Mouse (Mus musculus): ENCODE measurements around the gene Zfp568. TPM values are rescaled to one million over a fixed set of nuclear protein-coding genes. Genes with fewer than 3 reads are reported as not detected.

The Zfp568 gene
- polyA plus RNA-seq, 1 experiment from 2014 or later, result 14.0 TPM

GRCm38 (mm10) chr7:30025358-30025757 lies 41.6 kb downstream of the Zfp568 start:
- no peaks in the 10 kb centered on the region for H3K4me1 ChIP-seq
- no peaks in the 10 kb centered on the region for H3K9me3 ChIP-seq
- no peak overlapping the region for H3K27ac ChIP-seq (replicated peaks)
- H3K9ac ChIP-seq (replicated peaks), result no peak overlapping the region
- no peak for ATAC-seq (ENCODE audit: low FRiP score, low read depth)
- H3K36me3 ChIP-seq, result peaks cover 60% of the 10 kb centered on the region
- no peaks in the 10 kb centered on the region for H3K27me3 ChIP-seq
- WGBS, result 88% methylated on average over 5 of the region's 5 CpGs
- no peak overlapping the region for H3K4me2 ChIP-seq (replicated peaks)
- no peak overlapping the region for H3K4me3 ChIP-seq

GRCm38 (mm10) chr7:30027331-30027730 lies 43.6 kb downstream of the Zfp568 start:
- ATAC-seq (ENCODE audit: low FRiP score, low read depth), result no peak
- 67% methylated on average over 4 of the region's 4 CpGs for WGBS
- H3K27me3 ChIP-seq, result no peaks in the 10 kb centered on the region
- H3K4me1 ChIP-seq, result no peaks in the 10 kb centered on the region
- no peak overlapping the region for H3K4me2 ChIP-seq (replicated peaks)
- no peak overlapping the region for H3K9ac ChIP-seq (replicated peaks)
- no peak overlapping the region for H3K4me3 ChIP-seq
- peaks cover 51% of the 10 kb centered on the region for H3K36me3 ChIP-seq
- H3K9me3 ChIP-seq, result no peaks in the 10 kb centered on the region
- no peak overlapping the region for H3K27ac ChIP-seq (replicated peaks)

DNA sequence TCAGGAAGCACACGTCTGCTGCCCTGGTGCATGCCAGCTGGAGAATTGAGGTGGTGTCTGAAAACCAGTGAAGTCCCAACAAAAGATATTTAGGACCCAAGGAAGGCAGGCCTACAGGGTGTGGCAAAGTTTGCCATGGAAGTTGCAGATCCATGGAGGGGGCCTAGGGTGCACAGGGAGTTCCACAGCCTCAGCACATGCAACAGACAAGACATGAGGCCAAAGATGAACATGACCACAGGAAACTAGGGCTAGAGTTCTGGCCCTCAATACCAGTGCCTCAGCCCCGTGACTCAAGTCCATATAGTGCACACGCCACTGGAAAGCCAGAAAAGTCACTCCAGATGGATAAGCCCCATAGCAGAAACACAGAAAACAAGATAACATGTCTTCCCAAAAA lies 44.8 kb downstream of the Zfp568 start:
- H3K36me3 ChIP-seq, result peaks cover 39% of the 10 kb centered on the region
- H3K27me3 ChIP-seq, result no peaks in the 10 kb centered on the region
- H3K27ac ChIP-seq (replicated peaks), result no peak overlapping the region
- no peaks in the 10 kb centered on the region for H3K9me3 ChIP-seq
- 92% methylated on average over 3 of the region's 3 CpGs for WGBS
- H3K4me3 ChIP-seq, result no peak overlapping the region
- ATAC-seq (ENCODE audit: low FRiP score, low read depth), result no peak
- H3K4me1 ChIP-seq, result no peaks in the 10 kb centered on the region
- no peak overlapping the region for H3K4me2 ChIP-seq (replicated peaks)
- no peak overlapping the region for H3K9ac ChIP-seq (replicated peaks)

DNA sequence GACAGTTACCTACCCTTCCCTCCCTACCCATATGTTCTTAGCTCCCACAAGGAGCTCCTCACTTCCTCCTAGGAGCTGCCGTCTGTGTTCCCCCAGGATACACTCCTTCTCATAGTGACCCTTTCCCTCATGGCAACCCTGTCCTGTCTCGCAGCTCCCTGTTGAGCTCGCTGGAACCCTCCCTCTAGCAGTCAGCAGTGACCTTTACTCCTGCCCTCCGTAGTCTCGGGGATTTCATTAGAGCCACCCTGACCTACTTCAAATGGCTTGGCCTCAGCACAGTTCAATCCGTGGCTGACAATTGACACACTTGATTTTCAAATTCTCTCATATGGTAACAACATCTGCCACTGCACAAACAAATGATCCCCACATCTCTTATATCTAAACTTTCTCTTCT lies 46.9 kb downstream of the Zfp568 start:
- H3K4me2 ChIP-seq (replicated peaks), result no peak overlapping the region
- no peak overlapping the region for H3K4me3 ChIP-seq
- no peak for ATAC-seq (ENCODE audit: low FRiP score, low read depth)
- WGBS, result 30% methylated on average over 6 of the region's 6 CpGs
- H3K4me1 ChIP-seq, result no peaks in the 10 kb centered on the region
- H3K27me3 ChIP-seq, result no peaks in the 10 kb centered on the region
- H3K9ac ChIP-seq (replicated peaks), result no peak overlapping the region
- H3K36me3 ChIP-seq, result peaks cover 19% of the 10 kb centered on the region
- no peak overlapping the region for H3K27ac ChIP-seq (replicated peaks)
- H3K9me3 ChIP-seq, result no peaks in the 10 kb centered on the region

GRCm38 (mm10) chr7:30031379-30031778 lies 47.6 kb downstream of the Zfp568 start:
- no peak overlapping the region for H3K4me2 ChIP-seq (replicated peaks)
- no peaks in the 10 kb centered on the region for H3K9me3 ChIP-seq
- H3K27me3 ChIP-seq, result no peaks in the 10 kb centered on the region
- H3K27ac ChIP-seq (replicated peaks), result no peak overlapping the region
- WGBS, result 76% methylated on average over 3 of the region's 3 CpGs
- H3K9ac ChIP-seq (replicated peaks), result no peak overlapping the region
- no peaks in the 10 kb centered on the region for H3K4me1 ChIP-seq
- ATAC-seq (ENCODE audit: low FRiP score, low read depth), result no peak
- H3K4me3 ChIP-seq, result no peak overlapping the region
- peaks cover 17% of the 10 kb centered on the region for H3K36me3 ChIP-seq

- H3K9ac ChIP-seq (replicated peaks), result no peak overlapping the region
- 91% methylated on average over 12 of the region's 12 CpGs for WGBS
Observed at GRCm38 (mm10) chr7:30034331-30034730, 50.6 kb downstream of the Zfp568 start.

GRCm38 (mm10) chr7:30044354-30044753 lies 60.6 kb downstream of the Zfp568 start:
- Histone ChIP-seq H3K4me2 (replicated peaks) (no peak overlapping the region), H3K9ac (replicated peaks) (no peak overlapping the region), H3K27ac (replicated peaks) (no peak overlapping the region), H3K4me3 (no peak overlapping the region), H3K4me1 (no peaks in the 10 kb centered on the region), H3K36me3 (peaks cover 5% of the 10 kb centered on the region; the same call in 1 of the 2 replicates), H3K9me3 (no peaks in the 10 kb centered on the region), H3K27me3 (no peaks in the 10 kb centered on the region)
- ATAC-seq (ENCODE audit: low FRiP score, low read depth), result no peak
- WGBS, result 64% methylated on average over 9 of the region's 9 CpGs

More at GRCm38 (mm10) chr7:30034331-30034730, 50.6 kb downstream of the Zfp568 start:
- H3K27ac ChIP-seq (replicated peaks), result no peak overlapping the region
- H3K36me3 ChIP-seq, result peaks cover 26% of the 10 kb centered on the region
- no peak overlapping the region for H3K4me3 ChIP-seq
- H3K4me1 ChIP-seq, result no peaks in the 10 kb centered on the region
- no peaks in the 10 kb centered on the region for H3K9me3 ChIP-seq
- no peak overlapping the region for H3K4me2 ChIP-seq (replicated peaks)
- no peaks in the 10 kb centered on the region for H3K27me3 ChIP-seq
- ATAC-seq (ENCODE audit: low FRiP score, low read depth), result no peak

DNA sequence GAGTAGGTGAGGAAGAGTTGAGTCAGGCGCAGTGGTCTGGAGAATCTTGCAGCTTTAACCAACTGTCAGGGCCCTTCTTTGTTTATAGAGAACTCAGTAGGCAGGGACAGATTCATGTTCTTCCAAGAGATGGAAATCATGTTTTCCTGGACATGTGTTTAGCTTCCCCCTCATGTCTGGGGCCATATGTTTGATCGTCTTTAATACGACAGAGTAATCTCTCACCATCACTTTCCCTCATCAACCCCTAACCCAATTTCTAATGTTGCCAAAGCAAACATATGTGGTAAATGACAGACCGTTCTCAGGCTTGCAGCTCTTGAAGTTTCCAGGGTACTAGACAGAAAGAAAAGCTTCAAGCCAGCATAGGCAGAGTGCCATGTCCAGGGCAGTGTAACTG lies 64.4 kb downstream of the Zfp568 start:
- H3K36me3 ChIP-seq, result no peaks in the 10 kb centered on the region
- peaks cover 12% of the 10 kb centered on the region for H3K4me1 ChIP-seq
- 94% methylated on average over 4 of the region's 4 CpGs for WGBS
- no peak overlapping the region for H3K4me2 ChIP-seq (replicated peaks)
- H3K4me3 ChIP-seq, result no peak overlapping the region
- H3K9me3 ChIP-seq, result no peaks in the 10 kb centered on the region
- no peak overlapping the region for H3K9ac ChIP-seq (replicated peaks)
- no peak overlapping the region for H3K27ac ChIP-seq (replicated peaks)
- H3K27me3 ChIP-seq, result no peaks in the 10 kb centered on the region
- no peak for ATAC-seq (ENCODE audit: low FRiP score, low read depth)

GRCm38 (mm10) chr7:30050882-30051548 lies 67.3 kb downstream of the Zfp568 start, which contains the start of gene Zfp14:
TSS of gene Zfp14 (minus strand) at chr7:30051380.
- Histone ChIP-seq H3K27ac (replicated peaks) (peak within 1 kb of the TSS; percentile 92), H3K36me3 (peaks cover 12% of the 10 kb centered on the region), H3K4me2 (replicated peaks) (peak within 1 kb of the TSS; percentile 72), H3K27me3 (no peaks in the 10 kb centered on the region), H3K9ac (replicated peaks) (peak within 1 kb of the TSS; percentile 88), H3K4me1 (peaks cover 12% of the 10 kb centered on the region), H3K9me3 (no peaks in the 10 kb centered on the region), H3K4me3 (peak within 1 kb of the TSS; percentile 76)
- ATAC-seq (ENCODE audit: low FRiP score, low read depth), result peak; percentile 98
- WGBS, result under 1% methylated on average over 40 of the region's 40 CpGs

- Histone ChIP-seq H3K27ac (replicated peaks) (no peak overlapping the region), H3K36me3 (peaks cover 36% of the 10 kb centered on the region), H3K4me1 (peaks cover 12% of the 10 kb centered on the region), H3K4me3 (no peak overlapping the region), H3K4me2 (replicated peaks) (no peak overlapping the region), H3K27me3 (no peaks in the 10 kb centered on the region), H3K9ac (replicated peaks) (no peak overlapping the region), H3K9me3 (no peaks in the 10 kb centered on the region)
- ATAC-seq (ENCODE audit: low FRiP score, low read depth), result no peak
- WGBS, result 15% methylated on average over 3 of the region's 3 CpGs
Observed at GRCm38 (mm10) chr7:30053591-30053990, 69.8 kb downstream of the Zfp568 start.

GRCm38 (mm10) chr7:30060341-30060740 lies 76.6 kb downstream of the Zfp568 start:
- no peak for ATAC-seq (ENCODE audit: low FRiP score, low read depth)
- Histone ChIP-seq H3K9me3 (no peaks in the 10 kb centered on the region), H3K9ac (replicated peaks) (no peak overlapping the region), H3K27ac (replicated peaks) (no peak overlapping the region), H3K36me3 (peaks cover 81% of the 10 kb centered on the region), H3K4me3 (no peak overlapping the region), H3K4me1 (no peaks in the 10 kb centered on the region), H3K4me2 (replicated peaks) (no peak overlapping the region), H3K27me3 (no peaks in the 10 kb centered on the region)
- WGBS, result 57% methylated on average over 6 of the region's 6 CpGs

DNA sequence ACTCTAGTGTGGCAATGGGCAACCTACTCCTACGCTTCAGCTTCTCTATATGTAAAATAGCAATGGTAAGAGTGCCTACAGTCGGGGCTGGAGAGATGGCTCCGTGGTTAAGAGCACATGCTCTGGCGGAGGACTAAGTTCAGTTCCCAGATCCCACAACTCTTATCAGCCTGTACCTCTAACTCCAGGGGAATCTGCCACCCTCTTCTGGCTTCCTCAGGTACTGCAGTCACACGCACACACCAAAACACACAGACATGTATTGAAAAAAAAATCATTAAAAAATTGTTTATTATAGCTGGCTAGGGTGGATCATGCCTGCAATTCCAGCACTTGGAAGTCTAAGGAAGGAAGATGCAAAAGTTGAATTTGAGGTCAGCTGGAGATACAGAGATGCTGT lies 78.7 kb downstream of the Zfp568 start:
- Histone ChIP-seq H3K36me3 (peaks cover 74% of the 10 kb centered on the region), H3K4me2 (replicated peaks) (no peak overlapping the region), H3K4me1 (no peaks in the 10 kb centered on the region), H3K27me3 (no peaks in the 10 kb centered on the region), H3K9me3 (no peaks in the 10 kb centered on the region), H3K4me3 (no peak overlapping the region), H3K27ac (replicated peaks) (no peak overlapping the region), H3K9ac (replicated peaks) (no peak overlapping the region)
- no peak for ATAC-seq (ENCODE audit: low FRiP score, low read depth)
- WGBS, result 89% methylated on average over 5 of the region's 5 CpGs

- WGBS, result 73% methylated on average over 5 of the region's 5 CpGs
- no peaks in the 10 kb centered on the region for H3K9me3 ChIP-seq
- no peak for ATAC-seq (ENCODE audit: low FRiP score, low read depth)
- no peaks in the 10 kb centered on the region for H3K27me3 ChIP-seq
- H3K9ac ChIP-seq (replicated peaks), result no peak overlapping the region
- no peak overlapping the region for H3K27ac ChIP-seq (replicated peaks)
- no peak overlapping the region for H3K4me3 ChIP-seq
- H3K36me3 ChIP-seq, result peaks cover 62% of the 10 kb centered on the region
- no peaks in the 10 kb centered on the region for H3K4me1 ChIP-seq
- H3K4me2 ChIP-seq (replicated peaks), result no peak overlapping the region
Observed at GRCm38 (mm10) chr7:30064622-30065021, 80.9 kb downstream of the Zfp568 start.
